Mouse (Mus musculus) erythroblast, embryonic 14.5 days (primary cell): ENCODE data around the gene Cryba2. TPM values are rescaled to one million over a fixed set of nuclear protein-coding genes. Genes with fewer than 3 reads are reported as not detected.

Source experiments
- H3K27me3 ChIP-seq: 2 replicates; pipeline ENCODE4 v1.6.1; 2012; ENCODE audit warnings: inconsistent platforms; ENCODE audit not compliant: control insufficient read depth
- H3K36me3 ChIP-seq: 2 replicates; pipeline ENCODE4 v1.6.1; 2012; ENCODE audit warnings: mild to moderate bottlenecking, inconsistent platforms; ENCODE audit not compliant: control insufficient read depth
- H3K4me1 ChIP-seq: 2 replicates; pipeline ENCODE4 v1.6.1; 2012; ENCODE audit warnings: inconsistent platforms; ENCODE audit not compliant: control insufficient read depth
- H3K4me3 ChIP-seq: replicated peaks from 2 replicates; pipeline ENCODE3; 2012; ENCODE audit warnings: moderate library complexity, mild to moderate bottlenecking, inconsistent platforms
- H3K9me3 ChIP-seq: 2 replicates; pipeline ENCODE4 v1.6.1; 2012; ENCODE audit warnings: low read length, inconsistent platforms, mixed read lengths; ENCODE audit not compliant: control insufficient read depth
- GATA1 ChIP-seq: IDR thresholded peaks from 2 replicates; pipeline ENCODE4 v1.6.1; 2012; ENCODE audit warnings: low read length, inconsistent platforms, mixed read lengths
- TAL1 ChIP-seq: IDR thresholded peaks from 3 replicates; pipeline ENCODE4 v1.6.1; 2012; ENCODE audit warnings: low read length, inconsistent platforms, mixed read lengths
- polyA plus RNA-seq: library from polyadenylated mRNA; stranded (reverse); fragments of >175 nt; gene quantifications from 2 replicates; pipeline ENCODE4 v1.2.3, GENCODE M21; 2012

Cryba2 gene
- polyA plus RNA-seq, 1 experiment: not detected

- H3K9me3 ChIP-seq: peaks cover 2% of the 10 kb centered on the region; the same call in 1 of the 2 replicates
Observed at GRCm38 (mm10) chr1:74915706-74916105, 22.8 kb upstream of the Cryba2 start.

GRCm38 (mm10) chr1:74902191-74902590, 9.2 kb upstream of the Cryba2 start:
- TF ChIP-seq GATA1 (no peak), TAL1 (no peak)
- H3K9me3 ChIP-seq: no peaks in the 10 kb centered on the region
- H3K4me1 ChIP-seq: no peaks in the 10 kb centered on the region
- H3K4me3 ChIP-seq: no peak overlapping the region
- H3K36me3 ChIP-seq: no peaks in the 10 kb centered on the region
- peaks cover 43% of the 10 kb centered on the region for H3K27me3 ChIP-seq

More at GRCm38 (mm10) chr1:74915706-74916105, 22.8 kb upstream of the Cryba2 start:
- H3K27me3 ChIP-seq: no peaks in the 10 kb centered on the region; the same call in 1 of the 2 replicates
- no peaks in the 10 kb centered on the region for H3K36me3 ChIP-seq
- TF ChIP-seq GATA1 (no peak), TAL1 (no peak)
- H3K4me1 ChIP-seq: no peaks in the 10 kb centered on the region
- H3K4me3 ChIP-seq: no peak overlapping the region

GRCm38 (mm10) chr1:74901686-74902085, 8.7 kb upstream of the Cryba2 start:
- TF ChIP-seq GATA1 (no peak), TAL1 (no peak)
- Histone ChIP-seq H3K36me3 (no peaks in the 10 kb centered on the region), H3K4me1 (no peaks in the 10 kb centered on the region), H3K4me3 (no peak overlapping the region), H3K27me3 (peaks cover 45% of the 10 kb centered on the region), H3K9me3 (no peaks in the 10 kb centered on the region)

GRCm38 (mm10) chr1:74900341-74901285, 7.7 kb upstream of the Cryba2 start:
- no peaks in the 10 kb centered on the region for H3K4me1 ChIP-seq
- TF ChIP-seq GATA1: no peak
- no peak for TF ChIP-seq TAL1
- no peaks in the 10 kb centered on the region for H3K9me3 ChIP-seq
- H3K27me3 ChIP-seq: peaks cover 50% of the 10 kb centered on the region
- no peaks in the 10 kb centered on the region for H3K36me3 ChIP-seq
- H3K4me3 ChIP-seq: no peak overlapping the region

- H3K4me3 ChIP-seq: no peak overlapping the region
- TF ChIP-seq TAL1 (no peak), GATA1 (no peak)
- H3K4me1 ChIP-seq: no peaks in the 10 kb centered on the region
- no peaks in the 10 kb centered on the region for H3K36me3 ChIP-seq
- peaks cover 59% of the 10 kb centered on the region for H3K27me3 ChIP-seq
- no peaks in the 10 kb centered on the region for H3K9me3 ChIP-seq
Observed at GRCm38 (mm10) chr1:74898656-74899431, 5.9 kb upstream of the Cryba2 start.

- TF ChIP-seq TAL1 (no peak), GATA1 (no peak)
- peaks cover 64% of the 10 kb centered on the region for H3K27me3 ChIP-seq
- H3K4me3 ChIP-seq: no peak overlapping the region
- no peaks in the 10 kb centered on the region for H3K4me1 ChIP-seq
- no peaks in the 10 kb centered on the region for H3K36me3 ChIP-seq
- no peaks in the 10 kb centered on the region for H3K9me3 ChIP-seq
Observed at GRCm38 (mm10) chr1:74897976-74898375, 5.0 kb upstream of the Cryba2 start.

GRCm38 (mm10) chr1:74894966-74895365, 2.0 kb upstream of the Cryba2 start:
- H3K9me3 ChIP-seq: no peaks in the 10 kb centered on the region
- H3K4me3 ChIP-seq: no peak overlapping the region
- no peaks in the 10 kb centered on the region for H3K4me1 ChIP-seq
- peaks cover 63% of the 10 kb centered on the region for H3K27me3 ChIP-seq
- H3K36me3 ChIP-seq: no peaks in the 10 kb centered on the region
- TF ChIP-seq TAL1: no peak
- no peak for TF ChIP-seq GATA1

- peaks cover 56% of the 10 kb centered on the region for H3K27me3 ChIP-seq
- H3K4me1 ChIP-seq: no peaks in the 10 kb centered on the region
- H3K36me3 ChIP-seq: no peaks in the 10 kb centered on the region
- no peak for TF ChIP-seq GATA1
- TF ChIP-seq TAL1: no peak
- no peak overlapping the region for H3K4me3 ChIP-seq
- no peaks in the 10 kb centered on the region for H3K9me3 ChIP-seq
Observed at GRCm38 (mm10) chr1:74892351-74893133, 401 bp downstream of the Cryba2 start.
